Mouse (Mus musculus): Measurements from ENCODE around the gene Rnasel.

Gene Rnasel

DNA sequence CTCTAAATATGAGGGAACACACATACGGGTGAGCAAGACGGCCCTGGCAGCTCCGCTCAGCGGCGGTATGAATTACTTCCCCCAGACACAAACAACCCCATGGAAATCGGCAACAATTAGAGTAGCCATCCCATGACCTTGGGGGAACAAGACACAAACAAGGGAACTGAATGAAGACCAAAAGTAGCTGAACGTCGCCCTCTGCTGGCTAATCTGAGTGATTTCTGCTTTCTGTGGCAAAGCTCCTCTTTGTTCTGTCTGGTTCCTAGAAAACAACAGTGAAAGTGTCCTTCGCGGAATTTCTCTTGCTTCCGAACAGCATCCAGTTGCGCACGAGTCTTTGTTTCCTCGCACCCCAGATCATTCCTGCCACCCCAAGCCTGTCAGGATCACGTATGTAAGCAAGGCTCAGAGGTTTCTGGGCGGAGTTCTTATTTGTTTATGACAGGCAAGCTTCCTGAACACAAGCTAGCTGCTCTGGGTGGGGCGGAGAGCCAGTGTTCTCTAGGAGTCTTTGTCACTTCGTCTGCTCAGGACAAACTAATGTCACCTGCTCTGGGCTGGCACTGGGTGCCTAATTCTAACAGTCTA lies at the start of gene Rnasel:
Gene Rnasel, plus strand, starts transcription at position 216 of the 591 bp plus-strand sequence.
- in situ Hi-C loops (cut with MboI; ENCODE audit: low sequenced_read_pairs), result loop anchor here (5.0 kb wide), 1 partner anchor 192 kb away; no protein-coding TSS in a partner anchor

DNA sequence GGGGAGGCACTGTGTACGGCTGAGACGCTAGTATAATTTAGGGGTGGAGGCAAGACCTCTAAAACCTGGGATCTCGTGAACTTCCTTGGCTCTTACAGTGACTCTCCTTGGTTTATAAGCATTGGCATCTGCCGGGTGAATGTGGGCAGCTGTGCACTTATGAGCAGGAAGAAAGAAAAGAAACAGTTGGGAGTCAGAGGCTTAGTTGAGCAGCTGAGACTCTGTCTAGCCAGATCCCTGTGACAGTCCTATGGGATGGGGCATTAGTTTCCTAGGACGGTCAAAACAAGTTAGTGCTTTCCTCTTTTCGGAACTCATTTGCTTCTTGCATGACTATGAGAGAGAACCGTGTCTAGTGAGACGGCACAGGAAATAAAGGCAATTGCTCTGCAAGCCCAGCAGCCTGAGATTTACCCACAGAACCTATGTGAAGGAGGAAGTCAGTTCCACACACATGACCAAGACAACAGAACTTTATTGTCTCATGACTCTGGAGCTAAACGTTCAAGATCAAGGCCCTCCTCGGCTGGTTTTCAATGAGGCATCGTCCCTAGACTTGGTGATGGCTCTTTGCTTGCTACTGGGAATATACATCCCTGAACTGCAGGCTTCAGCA lies 48.7 kb upstream of the Rnasel start:
- in situ Hi-C loops (cut with MboI; ENCODE audit: low sequenced_read_pairs), result no loop called here

DNA sequence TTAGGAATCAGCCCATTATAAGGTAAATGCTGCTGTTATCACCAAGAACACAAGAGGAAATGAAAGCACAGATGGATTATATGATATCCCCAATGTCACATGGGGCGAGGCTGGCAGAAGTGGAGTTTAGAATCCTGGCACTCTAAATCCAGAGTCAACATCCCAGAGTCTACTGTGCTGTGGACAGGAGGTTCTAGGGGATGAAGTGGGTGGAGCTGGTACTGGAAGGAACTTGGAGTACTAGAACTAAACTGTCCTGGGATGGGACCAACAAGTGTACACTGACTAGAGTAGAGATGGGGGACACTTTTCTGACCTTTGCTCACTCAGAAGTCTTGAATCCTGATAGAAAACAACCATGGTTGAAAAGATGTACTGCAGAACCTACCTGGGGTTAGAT lies 47.8 kb upstream of the Rnasel start:
- in situ Hi-C loops (cut with MboI; ENCODE audit: low sequenced_read_pairs), result no loop called here

DNA sequence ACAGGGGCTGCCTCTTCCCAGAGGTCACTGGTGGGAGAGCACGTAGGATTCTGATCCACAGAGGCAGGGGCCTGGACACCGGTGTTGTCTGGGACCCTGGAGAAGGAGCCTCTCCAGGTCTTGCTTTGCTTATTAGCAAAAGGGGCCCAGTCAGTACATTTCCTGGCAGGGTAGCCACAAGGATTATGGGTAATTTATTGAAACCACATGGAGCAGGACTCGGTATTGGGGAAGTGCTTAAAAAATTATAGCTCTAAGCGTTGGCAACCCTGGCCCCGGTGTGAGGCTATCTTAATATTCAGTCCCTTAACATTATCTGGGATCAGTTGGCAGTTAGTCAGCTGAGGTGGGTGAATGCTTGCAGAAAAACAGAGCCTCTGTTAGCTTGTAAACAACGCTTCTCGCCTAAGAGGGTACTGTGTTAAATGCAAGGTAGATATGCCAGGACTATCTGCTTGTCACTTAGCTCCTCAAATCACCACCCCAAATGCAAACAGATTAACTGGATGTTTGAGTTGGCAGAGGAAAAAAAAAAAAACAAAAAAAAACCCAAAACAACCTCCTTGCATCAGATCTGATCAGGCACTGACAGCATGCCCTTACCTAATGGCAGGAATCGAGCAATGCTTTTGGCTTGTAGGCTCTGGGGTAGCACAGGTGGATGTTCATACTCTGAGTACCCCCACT lies 46.9 kb upstream of the Rnasel start:
- in situ Hi-C loops (cut with MboI; ENCODE audit: low sequenced_read_pairs), result no loop called here

DNA sequence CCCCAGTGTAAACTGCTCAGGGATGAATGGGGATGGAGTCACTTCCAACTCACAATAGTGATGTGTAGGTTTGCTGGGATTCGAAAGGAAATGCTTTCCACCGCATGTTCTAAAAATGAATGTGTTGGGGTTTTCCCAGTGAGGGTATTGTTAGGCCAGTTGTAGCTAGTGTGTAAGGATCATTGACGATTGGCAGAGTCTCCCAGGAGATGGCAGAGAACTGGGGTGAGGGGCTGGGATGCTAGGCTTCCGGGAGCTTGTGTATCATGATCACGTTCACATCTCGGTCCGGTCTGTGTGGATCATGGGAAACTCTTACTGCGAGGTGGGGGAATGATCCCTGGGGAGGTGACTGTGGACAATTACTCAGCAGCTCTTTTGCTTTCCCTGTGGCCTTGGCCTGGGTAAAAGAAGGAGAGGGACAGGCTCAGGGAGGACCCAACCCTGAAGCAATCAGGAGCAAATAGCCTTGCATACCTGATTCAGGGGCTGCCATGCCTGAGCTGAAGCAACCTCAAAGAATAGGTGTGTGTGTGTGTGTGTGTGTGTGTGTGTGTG lies 46.3 kb upstream of the Rnasel start:
- in situ Hi-C loops (cut with MboI; ENCODE audit: low sequenced_read_pairs), result no loop called here

DNA sequence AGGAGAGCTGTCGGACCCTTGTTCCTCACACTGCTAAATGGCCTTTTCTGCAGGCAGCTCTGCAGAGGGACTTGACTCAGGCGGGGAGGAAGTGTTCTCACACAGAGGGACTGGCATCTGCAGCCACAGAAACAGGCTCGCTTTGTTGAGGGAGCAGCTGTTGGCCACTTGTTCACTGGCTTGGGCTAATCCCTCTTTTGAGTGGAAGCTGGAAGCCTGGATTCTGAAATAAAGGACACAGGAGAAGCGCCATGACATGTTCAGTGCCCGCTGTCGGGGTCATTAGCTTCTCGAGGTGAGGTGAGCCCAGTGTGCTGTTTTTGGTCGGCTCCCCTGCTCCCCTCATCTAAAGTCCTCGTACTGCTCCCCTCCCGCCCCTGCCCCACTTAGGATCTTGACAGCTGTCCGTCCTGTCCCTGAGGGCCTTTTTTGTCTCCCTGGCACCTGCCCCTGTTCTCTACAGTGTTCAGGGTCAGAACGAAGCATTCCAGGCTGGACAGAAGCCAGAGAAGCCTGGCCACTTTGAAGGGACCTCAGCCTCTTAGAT lies 45.7 kb upstream of the Rnasel start:
- in situ Hi-C loops (cut with MboI; ENCODE audit: low sequenced_read_pairs), result no loop called here

DNA sequence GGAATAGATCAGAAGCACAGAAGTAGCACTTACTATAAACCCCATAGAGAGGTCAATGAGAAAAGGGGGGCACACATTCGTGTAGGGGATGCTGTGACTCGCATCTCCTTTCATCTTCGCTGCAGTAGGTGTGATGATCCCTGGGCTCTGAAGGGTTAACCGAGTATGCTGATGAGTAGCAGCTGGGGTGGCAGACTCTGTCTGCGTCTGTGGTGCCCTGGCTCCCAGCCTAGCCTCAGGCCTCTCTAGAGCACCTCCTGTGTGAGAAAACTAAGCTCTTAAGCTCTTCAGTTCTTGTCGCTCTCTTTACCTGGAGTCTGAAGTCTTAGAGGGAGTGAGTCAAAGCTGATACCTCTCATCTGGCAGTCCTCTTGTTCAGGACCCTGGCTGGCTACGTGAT lies 45.1 kb upstream of the Rnasel start:
- in situ Hi-C loops (cut with MboI; ENCODE audit: low sequenced_read_pairs), result no loop called here

DNA sequence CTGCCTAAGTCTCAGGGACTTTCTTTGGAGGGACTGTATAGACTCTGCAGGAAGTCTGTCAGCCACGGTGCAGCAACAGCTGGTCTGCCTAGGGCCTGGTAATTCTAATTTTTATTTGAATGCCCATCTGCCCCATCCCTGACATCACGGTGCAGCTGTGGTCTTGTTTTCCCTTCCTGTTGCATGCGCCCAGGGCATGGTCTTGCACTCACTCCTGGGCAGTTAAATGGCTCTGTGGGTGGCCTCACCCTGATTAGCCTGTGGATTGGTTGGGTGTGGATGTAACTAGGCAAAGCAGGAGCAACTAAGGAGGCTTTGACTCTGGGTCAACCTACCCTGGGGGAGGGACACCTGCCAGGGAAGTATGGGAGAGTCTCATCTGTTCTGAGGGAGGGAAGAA lies 44.2 kb upstream of the Rnasel start:
- in situ Hi-C loops (cut with MboI; ENCODE audit: low sequenced_read_pairs), result no loop called here

DNA sequence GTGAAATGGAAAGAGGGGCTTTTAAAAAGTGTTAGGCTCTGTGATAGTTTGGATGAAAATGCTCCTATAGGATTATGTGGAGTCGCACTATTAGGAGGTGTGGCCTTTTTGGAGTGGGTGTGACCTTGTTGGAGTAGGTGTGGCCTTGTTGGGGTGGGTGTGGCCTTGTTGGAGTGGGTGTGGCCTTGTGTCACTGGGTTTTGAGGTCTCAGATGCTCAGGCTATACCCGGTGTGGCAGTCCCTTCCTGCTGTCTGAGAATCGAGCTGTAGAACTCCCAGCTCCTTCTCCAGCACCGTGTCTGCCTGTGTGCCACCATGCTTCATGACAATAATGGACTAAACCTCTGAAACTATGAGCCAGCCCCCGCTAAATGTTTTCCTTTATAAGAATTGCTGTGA lies 40.6 kb upstream of the Rnasel start:
- in situ Hi-C loops (cut with MboI; ENCODE audit: low sequenced_read_pairs), result no loop called here

DNA sequence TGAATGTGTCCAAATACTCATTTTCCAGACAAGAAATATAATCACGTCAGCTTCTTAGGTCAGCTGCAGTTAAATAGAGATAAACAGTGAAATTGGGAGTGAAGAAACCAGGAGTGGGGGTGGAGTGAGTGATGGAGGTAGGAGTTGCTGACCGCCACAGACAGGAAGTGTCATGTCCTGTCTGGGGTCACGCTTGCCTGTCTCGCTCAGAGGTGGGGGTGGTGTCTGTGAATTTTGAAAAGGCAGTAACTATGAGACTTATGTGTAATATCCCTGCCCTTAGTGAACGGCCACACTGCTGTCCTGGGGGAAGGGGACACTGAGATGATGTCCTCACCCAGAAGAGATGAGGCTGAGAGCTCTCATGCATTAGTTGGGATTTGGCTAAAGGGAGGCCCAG lies 39.8 kb upstream of the Rnasel start:
- in situ Hi-C loops (cut with MboI; ENCODE audit: low sequenced_read_pairs), result no loop called here

DNA sequence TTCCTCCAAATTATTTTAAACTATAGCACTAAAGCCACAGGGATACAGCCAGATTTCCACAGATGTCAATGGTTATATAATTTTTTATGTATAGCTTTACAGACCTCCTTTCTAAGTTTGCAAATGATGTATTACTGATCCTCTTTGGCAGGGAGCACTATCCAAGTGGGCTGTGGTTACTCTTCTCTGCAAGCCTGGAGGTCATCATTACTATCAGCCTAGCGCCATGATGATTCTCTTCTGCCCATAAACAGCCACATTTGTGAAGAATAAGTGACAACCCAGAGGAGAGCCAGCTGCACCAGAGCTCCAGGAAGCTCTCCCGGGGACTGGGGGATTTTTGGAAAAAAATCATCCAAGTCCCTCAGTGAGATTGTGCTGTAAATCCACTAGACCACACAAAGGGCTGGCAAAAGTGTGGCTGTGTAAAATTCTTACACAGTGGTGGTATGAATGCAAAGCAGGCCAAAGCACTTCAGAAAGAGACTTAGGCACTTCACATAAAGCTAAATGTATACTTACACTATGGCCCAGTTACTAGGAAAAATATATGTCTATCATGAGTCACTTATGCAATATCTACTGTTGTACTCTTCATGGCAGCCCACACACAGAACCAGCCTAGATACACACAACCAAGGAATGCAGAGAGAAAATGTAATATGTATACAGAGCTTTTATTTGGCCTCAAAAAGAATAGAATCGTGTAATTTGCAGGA lies 37.5 kb upstream of the Rnasel start:
- in situ Hi-C loops (cut with MboI; ENCODE audit: low sequenced_read_pairs), result no loop called here

DNA sequence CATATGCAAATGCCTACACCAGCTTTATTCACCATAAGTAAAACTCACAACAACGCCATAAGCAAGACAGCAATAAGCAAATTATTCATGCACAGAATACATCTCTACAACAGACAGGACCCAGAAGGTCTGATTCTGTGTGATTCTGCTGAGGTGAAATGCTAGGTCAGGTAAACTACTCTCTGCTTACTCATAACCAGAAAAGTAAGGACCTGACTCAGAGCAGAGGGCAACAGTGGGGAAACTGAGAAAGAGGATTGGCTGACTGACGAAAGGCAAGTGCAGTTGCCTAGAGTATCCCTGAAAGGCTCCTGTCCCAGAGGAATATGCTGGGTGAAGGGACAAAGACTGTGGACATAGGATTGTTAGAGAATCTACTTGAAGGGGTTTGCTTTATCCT lies 36.6 kb upstream of the Rnasel start:
- in situ Hi-C loops (cut with MboI; ENCODE audit: low sequenced_read_pairs), result no loop called here

DNA sequence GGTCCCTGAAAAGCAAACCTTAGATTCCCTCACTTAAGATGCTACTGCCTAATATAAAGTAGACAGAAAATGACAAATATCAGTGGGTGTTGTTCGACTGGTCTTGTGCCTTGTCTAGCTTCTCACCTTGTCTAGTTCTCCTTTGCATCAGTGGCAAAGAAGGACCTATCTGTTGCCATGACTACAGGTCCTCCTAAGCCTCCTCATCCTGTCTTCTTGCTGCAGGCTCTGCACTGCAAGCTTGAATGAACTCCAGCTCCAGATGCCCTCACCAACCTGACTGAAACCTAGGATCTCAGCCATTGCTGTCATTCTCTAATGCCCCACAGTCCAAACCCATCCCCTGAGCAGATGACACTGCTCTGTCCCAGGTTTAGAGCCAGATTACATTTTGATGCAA lies 31.2 kb upstream of the Rnasel start:
- in situ Hi-C loops (cut with MboI; ENCODE audit: low sequenced_read_pairs), result no loop called here

DNA sequence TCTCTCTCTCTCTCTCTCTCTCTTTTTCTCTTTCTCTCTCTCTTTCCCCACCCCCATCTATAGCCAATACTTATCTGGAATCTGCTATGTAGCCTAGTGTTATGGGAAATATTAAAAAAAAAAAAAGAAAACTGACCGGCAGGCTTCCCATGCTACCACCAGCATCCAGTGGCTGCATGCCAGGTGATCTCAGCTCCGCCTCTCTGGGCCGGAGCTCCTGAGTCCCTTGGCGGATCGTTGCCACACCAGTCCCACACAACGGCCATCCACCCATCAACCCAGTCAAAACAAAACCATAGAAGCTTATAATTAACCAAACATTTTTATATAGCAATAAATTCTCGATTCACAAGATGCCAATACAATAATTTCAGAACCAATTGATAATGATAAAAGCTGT lies 28.3 kb upstream of the Rnasel start:
- in situ Hi-C loops (cut with MboI; ENCODE audit: low sequenced_read_pairs), result no loop called here

DNA sequence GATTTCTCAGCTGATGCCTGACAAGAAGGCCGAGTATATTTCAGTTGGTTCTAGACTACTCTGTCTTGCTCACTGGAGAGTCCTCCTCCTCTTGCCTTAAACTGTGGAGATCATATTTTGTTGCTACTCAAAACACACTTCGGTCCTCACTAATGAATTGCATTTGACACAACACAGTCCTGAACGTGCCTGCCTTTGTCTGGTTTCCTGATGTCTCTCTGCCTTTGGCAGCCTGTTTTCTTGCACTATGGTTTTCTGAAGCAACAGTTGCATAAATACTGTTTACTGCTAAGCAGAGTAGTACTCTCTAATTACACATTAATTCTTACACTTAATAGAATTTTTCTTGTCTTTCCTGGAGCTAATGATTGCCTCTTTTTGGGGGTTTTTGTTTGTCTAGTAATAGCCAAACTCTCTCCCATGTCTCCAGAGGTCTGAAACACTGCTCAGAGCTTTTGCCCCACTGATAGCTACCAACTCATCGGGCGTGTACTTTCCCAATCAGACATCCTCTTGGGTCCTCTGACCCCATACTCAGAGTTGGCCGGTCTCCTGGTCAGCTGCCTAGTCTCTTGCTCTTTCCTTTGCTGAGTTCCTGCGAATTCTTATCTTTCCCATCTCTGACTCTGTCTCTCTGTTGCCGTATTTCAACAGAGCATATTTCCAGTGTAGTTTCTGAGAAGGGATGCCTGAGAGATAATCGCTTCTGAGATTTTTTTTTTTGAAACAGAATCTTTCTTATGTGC lies 27.5 kb upstream of the Rnasel start:
- in situ Hi-C loops (cut with MboI; ENCODE audit: low sequenced_read_pairs), result no loop called here

DNA sequence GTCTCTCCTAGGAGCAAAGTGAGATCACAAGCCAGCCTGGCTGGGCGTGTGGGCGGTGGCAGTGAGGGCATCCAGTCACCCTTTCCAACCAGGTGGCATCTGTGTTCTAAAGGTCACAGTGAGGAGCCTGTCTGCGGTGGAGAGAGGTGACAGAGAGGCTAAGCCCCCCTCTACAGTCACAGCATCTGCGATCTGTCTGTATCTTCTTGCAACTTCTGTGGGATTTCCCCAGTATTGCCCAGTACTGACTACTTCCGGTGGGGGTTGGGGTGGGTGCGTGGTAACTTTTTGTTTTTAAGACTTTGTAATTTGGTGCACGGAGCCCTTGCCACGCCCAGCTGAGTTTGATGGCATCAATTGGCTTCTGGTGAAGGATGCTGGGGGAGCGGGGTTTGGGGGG lies 25.8 kb upstream of the Rnasel start:
- in situ Hi-C loops (cut with MboI; ENCODE audit: low sequenced_read_pairs), result no loop called here

DNA sequence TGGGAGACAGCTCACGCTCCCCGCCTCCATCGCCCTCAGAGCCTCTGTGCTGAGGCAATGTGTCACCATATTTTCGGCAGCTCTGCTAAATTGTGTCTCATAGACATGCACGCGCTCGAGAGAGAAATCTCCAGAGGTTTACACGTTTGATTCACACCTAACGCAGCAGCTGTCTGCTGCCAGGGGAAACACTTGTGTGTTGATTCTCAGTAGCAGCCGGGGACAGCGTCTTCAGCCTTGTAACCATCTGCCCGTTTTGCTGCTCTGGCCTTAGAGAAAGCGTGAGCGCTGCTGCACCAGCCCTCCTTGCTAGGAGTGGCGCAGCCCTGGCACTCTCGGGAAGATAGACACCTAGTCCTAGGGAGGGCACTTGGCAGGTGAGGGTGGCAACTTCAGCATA lies 22.6 kb upstream of the Rnasel start:
- in situ Hi-C loops (cut with MboI; ENCODE audit: low sequenced_read_pairs), result no loop called here

DNA sequence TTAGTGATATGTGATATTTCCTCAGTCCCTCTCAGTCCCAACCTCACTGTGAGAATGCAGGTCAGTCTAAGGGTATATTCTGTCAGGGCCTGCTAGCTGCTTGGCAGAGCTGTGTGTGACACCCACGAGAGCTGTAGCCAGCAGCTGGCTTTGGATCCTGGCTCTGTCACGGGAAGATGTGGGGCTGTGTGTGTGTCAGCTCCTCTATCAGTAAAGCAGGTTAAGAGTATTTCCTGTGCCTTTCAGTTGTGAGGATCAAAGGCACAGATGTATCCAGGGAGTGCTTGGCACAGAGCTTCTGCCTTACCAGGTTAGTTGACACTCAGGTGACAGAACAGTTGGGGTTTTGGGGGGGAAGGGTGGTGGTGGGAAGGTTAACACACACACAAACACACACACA lies 19.4 kb upstream of the Rnasel start:
- in situ Hi-C loops (cut with MboI; ENCODE audit: low sequenced_read_pairs), result no loop called here

DNA sequence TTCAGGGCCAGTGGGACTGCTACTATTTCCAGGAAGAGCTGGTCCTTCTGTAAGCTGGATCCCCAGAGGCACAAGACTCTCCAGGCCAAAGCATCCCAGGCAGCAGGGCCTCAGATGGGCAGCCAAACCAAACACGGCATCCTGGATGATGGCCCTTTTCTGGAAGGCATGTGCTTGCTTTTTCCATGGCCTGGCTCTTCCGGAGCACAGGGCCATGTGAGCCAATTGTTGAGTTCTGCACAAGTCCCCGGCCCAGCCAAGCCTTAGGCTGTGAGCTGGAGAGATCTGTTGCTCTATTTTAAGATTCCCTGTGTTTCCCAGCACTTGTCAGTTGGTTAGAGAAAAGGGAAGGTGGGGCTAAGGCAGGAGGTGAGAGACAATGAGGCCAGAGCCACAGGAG lies 18.6 kb upstream of the Rnasel start:
- in situ Hi-C loops (cut with MboI; ENCODE audit: low sequenced_read_pairs), result no loop called here

DNA sequence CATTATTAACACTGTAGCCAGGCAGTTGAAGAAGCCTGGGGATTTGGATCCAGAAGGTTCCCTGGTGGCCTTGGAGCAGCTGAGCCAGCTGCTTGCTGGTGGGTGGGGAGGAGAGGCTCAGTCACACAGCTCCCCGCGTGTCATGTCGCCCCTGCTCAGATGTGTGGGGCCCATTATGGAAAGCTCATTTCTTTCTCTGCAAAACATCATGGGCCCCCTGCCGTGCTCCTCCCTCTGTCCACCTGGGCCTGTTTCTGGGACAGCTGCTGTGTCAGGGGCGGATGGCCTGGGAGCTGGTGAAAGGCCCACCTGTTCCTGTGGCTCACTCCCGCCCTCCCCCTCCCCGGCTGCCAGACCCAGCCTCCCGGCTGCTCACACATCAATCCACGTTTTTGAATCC lies 16.0 kb upstream of the Rnasel start:
- in situ Hi-C loops (cut with MboI; ENCODE audit: low sequenced_read_pairs), result no loop called here

DNA sequence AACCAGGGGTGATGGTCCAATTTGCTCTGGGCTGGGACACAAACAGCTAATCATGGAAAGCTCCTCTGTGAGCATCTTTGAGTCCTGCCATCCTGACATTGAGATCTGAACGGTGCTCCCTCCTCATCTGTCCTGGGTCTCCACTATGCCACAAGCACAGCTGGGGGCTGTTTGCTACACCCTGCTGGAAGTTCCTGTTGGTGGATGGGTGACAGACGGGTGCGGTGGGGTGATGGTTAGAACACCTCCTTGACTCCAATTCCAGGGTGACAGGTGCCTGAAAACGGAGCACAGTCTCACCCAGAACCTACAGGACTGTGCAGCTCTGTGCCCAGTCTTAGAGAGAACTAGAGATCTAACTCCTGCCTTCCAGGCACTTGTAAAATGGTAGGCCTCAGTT lies 14.4 kb upstream of the Rnasel start:
- in situ Hi-C loops (cut with MboI; ENCODE audit: low sequenced_read_pairs), result no loop called here

Measured in CH12F3 (cell line).